Mouse (Mus musculus) lung, postnatal 36 days (tissue): ENCODE measurements around the gene Nfkbia.

ENCODE experiments used
- DNase-seq: peaks from one replicate; pipeline ENCODE4 v3.0.0; 2022; ENCODE audit warnings: mixed read lengths

Nfkbia gene

GRCm38 (mm10) chr12:55442245-55442644 lies 50.2 kb downstream of the Nfkbia start:
- no peak for DNase-seq

- no peak for DNase-seq
Measured at GRCm38 (mm10) chr12:55440416-55440815, 52.0 kb downstream of the Nfkbia start.
